Mouse (Mus musculus): ENCODE measurements around the gene Nsun4.
A peak's percentile ranks its signal among the peaks of the same experiment; 100 is the strongest.

Gene Nsun4

DNA sequence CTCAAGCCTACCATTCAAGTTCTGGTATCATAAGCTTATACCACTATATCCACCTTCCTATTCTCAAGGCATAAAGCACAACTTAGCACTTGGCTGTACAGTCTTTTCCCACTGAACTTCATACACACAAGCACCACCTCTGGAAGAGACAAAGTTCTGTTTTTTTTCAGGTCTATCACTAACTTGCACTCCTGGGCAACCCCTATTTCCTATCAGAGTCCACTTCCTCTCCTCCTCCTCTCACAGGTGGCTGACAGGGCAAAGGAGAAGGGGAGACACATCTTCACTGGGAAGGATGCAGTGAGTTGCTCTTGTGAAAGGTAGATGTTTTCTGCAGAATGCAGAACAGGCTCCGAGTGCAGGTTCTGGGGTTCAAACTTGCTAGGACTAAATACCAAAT, 6.0 kb downstream of the Nsun4 start:
- no peak for DNase-seq

DNA sequence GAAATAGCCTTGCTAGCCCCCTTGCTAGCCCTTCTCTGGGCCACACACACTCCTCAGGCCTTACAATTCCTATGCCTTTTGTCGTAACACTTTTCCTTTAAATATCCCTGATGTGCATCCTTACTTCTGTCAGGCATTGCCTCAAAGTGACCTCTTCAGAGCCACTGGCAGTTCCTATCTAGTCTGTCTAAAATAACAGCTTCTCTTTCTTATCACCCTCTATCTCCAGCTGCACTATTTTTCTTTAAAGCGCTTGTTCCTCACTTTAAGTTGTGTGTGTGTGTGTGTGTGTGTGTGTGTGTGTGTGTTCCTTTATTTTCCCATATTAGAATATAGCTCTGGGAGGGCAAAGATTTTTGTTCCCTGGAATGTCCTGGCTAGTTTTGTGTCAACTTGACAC, 7.1 kb downstream of the Nsun4 start:
- no peak for DNase-seq

DNA sequence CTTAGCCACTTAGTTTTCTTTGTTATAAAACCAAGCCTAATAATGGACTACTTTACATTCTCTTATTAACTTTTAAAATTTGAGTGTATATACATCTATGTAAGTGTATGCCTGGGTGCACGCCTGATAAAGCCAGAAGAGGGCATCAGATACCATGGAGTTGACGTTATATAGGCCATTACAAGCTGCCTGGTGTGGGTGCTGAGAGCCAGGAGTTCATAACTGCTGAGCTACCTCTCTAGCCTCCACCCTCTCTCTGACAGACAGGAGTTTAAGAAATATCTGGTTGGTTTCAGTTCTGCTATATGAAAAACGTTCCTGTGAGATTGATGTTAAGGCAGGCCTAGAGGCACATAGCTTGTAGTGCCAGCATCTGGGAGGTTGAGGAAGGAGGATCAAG, 11.5 kb downstream of the Nsun4 start:
- no peak for DNase-seq

DNA sequence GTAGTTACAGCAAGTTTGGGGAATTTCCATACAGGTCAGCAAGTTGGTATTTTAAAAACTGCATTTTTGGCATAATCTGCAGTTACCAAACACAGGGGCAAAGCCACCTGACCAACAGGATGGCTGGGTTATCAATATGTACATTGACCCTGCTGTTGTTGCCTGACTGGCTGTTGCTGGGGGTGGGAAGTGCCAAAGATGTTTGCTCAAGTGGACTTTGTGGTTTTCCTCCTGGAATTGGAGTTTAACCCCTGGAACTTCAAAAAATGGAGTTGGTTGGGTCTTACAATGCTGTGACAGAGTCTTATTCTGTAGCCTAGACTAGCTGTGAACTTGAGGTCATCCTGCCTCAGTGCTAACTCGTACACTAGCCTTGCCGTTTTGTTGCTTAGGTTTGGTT, 13.2 kb downstream of the Nsun4 start:
- DNase-seq = no peak

DNA sequence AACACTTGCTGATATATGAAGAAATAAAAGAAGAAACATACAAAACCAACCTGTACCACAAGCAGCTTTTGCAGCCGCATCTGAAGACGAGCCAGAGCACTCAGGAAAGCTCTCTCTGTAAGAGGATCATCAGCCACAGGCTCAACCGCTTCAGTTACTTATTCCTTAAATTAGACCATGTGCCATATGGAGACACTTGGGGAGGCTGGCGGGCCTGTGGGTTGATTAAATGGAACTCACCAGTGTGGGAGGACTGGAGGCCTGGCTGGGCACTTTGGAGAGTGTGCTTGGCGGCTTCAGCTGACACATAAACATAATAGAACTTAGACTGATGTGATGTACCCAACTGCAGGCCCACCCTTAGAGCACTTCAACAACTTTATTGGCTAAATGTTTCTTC, 20.3 kb downstream of the Nsun4 start:
- DNase-seq = no peak

DNA sequence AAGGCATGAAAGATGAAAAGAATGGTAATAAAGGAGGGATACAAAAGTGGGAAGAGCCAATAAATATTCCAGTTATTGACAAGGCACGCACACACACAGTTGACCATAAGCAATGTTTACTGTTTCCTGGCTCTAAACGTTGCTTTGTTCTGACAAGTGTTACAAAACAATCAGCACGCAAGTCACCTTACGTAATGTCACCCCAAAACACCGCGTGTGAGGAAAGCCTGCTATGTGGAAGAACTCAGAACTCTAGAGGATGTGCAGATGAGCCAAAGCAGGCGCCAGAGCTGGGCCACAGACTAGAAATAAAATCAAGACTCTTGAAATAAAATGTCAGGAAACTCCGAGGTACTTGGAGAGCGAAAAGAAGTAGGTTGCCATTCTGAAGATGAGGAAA, 20.8 kb downstream of the Nsun4 start:
- DNase-seq = no peak

DNA sequence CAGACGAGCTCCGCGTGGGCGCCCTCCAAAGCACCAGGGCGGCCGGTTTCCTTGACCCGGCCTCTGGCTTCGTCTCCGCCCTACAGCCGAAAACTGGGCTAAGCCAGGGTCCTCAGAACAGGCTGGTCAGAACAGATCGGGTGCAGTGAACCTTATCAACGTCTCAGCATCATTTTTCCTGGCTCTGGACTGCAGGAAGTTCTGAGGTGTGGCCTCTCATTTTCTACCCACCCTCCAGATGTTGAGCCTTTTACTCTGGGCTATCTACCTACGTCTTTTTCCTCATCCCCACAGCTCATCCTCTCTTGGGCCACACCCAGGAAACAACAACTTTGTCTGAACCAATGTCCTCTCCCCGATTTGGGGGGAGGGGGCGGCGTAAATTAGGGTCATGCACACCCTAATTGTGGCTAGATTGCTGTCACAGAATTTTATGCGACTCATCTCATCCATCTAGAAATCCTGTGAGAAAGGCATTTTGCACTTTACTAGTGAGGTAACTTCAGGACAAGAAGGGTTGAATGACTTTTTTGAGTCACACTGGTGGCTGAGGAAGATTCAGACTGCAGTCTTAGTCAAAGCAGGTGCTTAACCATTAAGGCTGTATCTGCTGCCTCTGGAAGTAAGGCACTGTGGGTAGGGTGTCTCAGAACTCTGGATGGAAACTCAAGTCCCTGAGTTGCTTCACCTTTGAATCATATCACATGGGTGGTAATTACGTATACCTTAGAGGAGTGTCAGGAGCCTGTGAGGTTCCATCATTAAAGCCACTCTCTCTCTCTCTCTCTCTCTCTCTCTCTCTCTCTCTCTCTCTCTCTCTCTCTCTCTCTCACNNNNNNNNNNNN, 35.6 kb downstream of the Nsun4 start, which contains the start of gene Faah:
Gene Faah (minus strand): TSS at position 25 of the 845 bp plus-strand sequence.
- DNase-seq = no peak

DNA sequence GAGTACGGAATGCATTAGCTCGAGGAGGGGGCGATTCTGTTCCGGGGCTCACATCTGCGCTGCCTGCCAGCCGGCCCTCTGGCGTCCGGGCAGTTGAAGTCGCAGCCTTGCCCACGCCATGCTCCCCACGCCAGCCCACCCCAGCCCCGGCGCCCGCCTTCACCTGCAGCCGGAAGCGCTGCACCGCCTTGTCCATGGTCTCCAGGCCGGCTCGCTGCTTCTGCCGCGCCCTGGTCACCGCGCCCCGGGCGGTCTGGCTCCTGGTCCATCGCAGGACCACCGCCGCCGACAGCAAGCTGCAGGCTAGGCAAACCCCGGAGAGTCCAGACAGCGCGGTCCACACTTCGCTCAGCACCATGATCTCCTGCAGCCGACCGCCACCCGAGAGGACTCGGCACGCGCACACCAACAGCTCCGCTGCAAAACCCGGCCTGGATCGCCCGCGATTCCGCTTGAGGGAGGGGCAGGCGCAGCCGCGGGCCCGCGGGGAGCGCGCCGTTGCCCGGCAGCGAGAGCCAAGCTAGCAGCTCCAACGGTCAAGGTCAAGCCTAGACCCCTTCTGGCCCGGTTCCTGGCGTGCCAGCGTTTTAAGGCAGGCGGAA, 36.3 kb downstream of the Nsun4 start:
- peak; percentile 86 for DNase-seq

DNA sequence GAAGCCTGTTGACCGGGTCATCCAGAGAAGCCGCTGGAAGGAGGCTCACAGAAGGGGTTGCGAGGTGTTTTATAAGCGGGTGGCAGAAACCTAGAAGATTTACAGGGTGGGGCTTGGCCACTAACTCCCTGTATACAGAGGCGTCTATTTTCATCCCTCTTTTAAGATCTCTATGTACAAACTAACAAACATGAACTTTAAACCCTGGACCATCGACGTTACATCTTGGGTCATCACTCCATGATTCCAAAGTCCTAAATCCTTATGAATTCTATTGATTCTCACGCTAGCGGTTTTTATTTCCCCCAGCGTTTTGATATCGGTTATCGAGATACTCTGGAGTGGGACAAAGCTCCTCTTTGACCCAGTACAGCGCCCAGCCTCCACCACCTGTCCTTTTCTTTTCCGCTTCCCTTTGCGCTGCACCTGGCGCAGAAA, 36.8 kb downstream of the Nsun4 start:
- no peak for DNase-seq

DNA sequence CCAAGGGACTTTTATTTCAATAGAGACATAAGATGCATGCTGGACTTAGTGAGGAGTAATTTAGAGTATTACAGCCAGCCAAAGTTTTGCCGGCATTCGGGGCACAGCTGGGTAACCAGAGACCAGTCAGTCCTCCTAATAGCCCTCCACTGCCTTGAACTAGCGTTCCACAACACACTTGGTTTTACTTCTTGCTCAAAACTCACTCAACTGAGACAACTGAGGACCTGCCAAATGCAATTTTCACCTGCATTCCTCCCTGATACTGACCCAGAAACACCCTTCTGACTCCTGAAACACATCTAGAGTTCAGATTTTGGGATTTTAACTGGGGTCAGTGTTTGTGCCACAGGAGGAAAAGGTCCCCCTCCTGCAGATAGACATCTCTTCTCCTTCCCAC, 37.3 kb downstream of the Nsun4 start:
- peak; percentile 21 for DNase-seq

DNA sequence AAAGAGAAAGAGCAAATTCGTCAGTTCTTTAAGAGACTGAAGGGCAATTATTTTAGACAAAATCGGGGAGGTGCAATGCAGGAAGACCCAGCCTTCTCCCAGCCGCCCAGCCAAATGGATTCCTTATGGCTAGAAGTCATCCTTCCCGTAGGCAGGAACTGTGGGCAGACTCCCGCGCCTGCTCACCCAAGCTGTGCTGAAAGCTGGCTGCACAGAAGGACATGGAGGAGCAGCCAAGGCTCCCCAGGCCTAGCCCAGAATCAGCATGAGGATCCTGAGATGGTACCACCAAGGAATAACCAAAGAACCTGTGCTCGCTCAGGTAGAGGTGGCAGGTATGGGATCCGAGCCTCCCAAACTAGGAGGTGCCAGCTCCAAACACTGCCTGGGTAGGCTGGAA, 37.7 kb downstream of the Nsun4 start:
- no peak for DNase-seq

DNA sequence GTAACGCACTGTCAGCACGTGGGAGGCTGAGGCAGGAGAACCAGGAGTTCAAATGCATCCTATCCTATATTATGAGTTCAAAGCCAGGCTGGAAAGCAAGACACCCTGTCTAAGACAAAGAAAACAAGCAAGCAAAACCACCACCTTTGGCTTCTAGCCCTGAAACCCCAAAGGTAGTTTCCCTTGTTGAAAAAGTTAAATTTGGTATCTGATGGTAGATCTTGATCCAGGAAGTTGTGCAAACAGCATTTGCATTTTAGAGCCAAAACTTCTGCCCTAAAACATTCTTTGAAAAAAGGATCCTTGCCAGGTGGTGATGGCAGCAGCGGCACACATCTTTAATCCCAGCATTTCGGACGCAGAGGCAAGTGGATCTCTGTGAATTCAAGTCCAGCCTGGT, 38.2 kb downstream of the Nsun4 start:
- no peak for DNase-seq

DNA sequence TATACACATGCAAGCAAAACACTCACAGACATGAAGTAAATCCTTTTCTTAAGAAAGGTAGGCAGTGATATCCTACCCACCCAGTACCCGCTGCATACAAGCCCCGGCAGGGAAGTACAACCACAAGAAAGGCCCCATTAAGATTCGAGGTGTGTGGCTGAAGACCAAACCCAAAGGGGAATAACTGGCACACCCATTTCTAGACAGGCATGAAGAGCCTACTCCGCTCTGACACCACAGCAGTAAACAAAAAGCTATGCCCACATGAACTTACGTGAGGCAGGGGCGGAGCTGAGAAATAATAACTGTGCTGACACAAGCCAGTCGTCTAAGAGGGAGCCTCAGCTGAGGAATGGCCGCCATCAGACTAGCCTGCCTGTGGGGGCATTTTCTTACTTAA, 43.5 kb downstream of the Nsun4 start:
- no peak for DNase-seq

DNA sequence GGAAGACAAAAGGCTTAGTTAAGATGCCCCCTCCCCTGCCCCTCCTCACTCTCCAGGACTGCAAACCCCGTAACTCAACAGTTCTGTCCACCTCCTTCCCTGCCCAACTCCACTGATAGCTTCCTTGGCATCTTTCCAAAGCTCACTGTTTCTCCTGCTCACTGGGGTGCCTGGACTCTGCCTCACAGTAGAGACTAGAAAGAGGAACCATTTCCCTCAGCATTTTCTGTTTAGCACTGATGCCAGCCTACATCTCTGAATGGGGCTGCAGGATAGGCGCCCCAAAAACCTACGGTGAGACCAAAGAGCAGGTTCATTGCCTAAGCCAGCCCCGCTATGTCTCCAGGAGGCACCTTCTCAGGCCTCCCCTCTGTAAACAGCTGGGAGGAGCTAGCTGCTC, 52.5 kb downstream of the Nsun4 start:
- DNase-seq = no peak

DNA sequence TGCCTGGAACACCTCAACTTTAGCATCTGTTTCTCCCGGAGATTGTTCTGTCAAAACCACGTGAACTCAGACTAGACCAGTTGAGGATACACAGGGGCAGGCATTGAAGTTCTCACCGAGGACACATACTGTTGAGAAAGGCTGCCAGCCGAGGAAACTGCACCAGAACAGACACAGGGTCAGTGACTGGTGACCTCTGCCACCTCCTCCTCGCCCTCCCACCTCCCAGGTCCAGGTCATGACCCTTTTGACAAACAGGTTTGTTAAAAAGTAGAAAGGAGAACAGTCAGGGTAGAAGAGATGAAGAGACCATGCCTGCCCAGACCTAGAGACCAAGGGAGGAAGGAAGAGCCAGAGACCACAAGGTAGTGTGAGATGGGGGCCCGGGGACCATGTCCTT, 53.0 kb downstream of the Nsun4 start:
- DNase-seq = no peak

DNA sequence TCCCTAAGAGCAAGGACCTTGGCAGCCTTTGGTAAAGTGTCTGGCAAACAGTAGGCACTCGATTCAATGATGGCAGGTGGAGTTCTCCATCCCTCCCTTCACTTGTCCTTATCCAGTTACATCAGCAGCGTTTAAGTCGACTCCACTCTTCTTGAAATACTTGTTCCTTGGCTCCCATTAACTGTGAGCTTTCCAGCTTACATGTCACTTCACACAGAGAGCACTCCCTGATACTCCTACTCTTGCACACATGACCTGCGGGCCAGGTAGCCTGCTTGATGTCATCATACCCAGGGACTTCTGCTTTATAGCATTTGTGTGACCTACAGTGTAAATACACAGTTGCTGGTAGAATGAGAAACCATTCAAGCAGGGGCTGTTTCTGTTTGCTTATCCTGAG, 56.9 kb downstream of the Nsun4 start:
- no peak for DNase-seq

DNA sequence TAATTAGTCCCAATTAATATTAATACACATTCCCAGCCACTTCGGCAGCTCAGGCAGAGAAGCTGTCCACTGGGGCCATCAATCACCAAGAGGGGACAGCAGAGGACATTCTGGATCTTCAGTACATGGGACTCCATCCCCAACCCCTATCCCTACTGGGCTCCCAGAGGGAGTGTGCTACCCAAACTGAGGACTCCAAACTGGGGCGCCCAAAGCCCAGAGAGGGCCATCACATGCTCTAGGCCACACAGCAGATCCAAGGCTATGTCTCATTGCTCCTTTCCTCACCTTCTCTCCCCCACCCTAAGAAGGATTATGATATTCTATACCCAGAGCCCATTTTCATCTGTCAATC, 58.3 kb downstream of the Nsun4 start:
- no peak for DNase-seq

DNA sequence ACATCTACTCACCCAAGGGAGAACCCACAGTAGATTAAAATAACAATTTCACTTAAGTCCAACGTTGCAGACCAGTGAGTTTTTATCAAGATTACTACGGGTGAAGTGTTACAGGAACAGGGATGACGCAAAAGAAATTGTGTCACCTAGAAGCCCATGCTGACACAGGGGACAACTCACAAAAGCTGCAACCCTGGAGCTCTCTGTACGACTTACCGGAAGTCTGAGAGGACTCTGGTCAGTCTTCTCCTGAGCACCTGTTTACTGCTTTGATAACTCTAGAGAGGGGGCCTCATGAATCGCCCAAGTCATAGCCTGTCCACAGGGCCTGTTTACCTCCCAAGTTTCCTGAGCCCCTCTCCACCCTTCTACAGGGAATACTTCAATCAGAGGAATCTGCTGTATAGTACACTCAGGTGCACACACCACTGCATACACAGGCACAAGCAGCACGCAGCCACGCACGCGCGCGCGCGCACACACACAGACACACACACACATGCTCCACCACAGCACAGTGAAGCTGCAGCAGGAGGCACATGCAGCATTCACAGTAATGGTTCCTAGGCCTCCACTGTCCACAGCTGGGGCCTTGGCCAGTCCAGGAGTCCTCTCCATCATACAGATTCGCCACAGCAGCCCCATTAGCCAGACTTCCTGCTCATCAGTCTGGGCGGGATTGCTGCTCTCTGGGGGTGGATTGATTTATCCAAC, 58.9 kb downstream of the Nsun4 start:
- no peak for DNase-seq

DNA sequence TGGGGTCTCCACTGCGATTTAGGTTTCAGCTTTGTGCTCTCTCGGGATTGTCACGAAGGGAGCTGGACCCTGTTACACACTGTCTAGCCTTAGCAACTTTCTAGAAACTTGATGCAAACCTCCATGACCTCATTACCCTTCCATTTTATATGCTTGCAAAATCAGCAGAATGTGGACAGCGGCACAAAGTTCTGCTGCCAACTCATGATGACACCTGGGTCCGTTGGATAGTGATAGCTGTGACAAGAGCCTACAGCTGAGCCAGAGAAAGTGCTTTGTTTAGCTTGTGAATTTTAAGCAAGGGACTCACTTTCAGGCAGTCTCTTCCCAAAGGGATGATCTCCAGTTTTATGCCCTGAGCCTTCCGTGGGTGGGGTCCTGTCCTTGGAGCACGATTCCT, 64.3 kb downstream of the Nsun4 start:
- no peak for DNase-seq

DNA sequence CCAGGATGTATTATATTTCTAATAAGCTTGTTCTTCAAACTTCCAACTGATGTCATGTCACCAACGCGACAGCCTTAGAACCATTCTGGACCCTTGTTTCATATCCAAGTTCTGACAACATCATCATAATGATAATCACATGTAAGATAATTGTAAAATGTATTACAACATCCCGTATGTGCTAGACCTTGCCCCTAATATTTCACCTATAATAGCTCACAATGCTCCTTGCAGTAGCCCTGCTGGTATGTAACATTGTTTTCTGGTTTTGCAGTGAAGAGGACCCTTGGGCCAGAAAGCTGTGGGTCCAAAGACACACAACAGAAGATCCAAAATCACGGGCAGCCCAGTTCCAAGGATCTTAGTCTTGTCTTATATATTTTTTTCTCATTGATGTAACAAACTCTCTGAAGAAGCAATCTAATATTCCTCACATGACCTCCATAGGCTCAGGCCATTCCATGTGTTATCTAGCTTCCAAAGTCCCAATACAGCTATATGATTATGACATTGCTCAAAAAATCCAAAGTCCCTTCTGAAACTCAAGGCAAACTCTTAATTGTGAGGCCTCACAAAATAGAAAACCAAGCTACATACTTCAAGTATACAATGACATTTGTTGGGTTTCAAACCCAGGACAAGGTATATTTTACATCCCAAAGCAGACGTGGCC, 65.7 kb downstream of the Nsun4 start:
- no peak for DNase-seq

DNA sequence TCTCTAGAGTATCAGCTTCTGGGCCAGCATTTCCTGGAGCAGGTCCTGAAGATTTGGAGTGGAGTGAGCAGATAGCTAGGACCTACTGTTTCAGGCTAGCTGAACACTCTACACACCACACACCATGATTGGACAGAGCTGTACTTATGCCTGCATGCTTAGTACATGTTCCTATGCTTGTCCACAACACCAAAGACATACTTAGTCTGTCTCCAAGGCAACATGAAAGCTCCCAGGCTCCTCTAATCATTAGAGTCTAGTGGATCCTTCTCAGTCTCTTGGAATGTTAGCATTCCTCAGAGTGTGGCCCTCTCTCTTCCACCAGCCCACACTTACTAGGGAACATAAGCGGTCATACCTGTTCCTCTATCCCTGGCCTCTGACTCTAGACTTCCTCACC, 66.2 kb downstream of the Nsun4 start:
- no peak for DNase-seq

DNA sequence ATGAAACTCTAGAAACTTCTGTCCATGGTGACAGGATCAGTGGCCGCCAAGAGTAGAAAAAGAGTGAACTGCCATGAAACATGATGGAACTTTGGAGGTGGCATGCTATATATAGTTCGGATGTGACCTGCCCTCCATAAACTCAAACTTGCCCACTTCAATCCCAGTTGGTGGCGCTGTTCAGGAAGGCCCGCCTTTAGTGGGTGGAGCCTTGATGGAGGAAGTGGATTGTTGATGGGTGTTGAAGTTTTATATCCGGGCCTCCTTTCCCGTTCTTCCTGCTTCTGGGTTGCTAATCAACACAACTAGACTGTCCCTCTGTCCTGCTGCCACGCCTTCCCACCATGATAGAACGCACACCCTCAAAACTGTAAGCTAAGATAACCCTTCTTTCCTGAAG, 68.7 kb downstream of the Nsun4 start:
- DNase-seq = peak; percentile 33

DNA sequence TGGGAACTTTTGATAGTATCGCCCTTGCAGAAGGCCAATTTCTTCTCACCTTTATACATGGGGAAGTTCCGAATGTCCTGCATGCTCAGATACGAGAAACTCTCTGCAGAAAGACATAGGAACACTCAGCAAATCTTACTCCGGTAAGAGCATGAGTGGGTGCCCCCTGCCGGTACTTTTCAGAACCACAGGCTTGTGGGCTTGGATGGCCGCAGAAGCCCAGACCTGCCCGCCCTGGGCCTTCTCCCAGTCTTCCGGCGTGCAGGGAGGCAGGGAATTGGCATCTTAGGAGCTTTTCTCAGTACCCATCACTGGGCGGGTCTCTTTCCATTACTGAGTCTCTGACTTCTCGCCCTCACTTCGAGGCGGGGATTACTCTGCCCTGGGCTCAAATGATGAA, 69.6 kb downstream of the Nsun4 start:
- DNase-seq = peak; percentile 93

Data from kidney, postnatal 10 days (tissue).